Comparison of ENCODE assay signal across 10 mouse cellular contexts in the genomic region with DNA sequence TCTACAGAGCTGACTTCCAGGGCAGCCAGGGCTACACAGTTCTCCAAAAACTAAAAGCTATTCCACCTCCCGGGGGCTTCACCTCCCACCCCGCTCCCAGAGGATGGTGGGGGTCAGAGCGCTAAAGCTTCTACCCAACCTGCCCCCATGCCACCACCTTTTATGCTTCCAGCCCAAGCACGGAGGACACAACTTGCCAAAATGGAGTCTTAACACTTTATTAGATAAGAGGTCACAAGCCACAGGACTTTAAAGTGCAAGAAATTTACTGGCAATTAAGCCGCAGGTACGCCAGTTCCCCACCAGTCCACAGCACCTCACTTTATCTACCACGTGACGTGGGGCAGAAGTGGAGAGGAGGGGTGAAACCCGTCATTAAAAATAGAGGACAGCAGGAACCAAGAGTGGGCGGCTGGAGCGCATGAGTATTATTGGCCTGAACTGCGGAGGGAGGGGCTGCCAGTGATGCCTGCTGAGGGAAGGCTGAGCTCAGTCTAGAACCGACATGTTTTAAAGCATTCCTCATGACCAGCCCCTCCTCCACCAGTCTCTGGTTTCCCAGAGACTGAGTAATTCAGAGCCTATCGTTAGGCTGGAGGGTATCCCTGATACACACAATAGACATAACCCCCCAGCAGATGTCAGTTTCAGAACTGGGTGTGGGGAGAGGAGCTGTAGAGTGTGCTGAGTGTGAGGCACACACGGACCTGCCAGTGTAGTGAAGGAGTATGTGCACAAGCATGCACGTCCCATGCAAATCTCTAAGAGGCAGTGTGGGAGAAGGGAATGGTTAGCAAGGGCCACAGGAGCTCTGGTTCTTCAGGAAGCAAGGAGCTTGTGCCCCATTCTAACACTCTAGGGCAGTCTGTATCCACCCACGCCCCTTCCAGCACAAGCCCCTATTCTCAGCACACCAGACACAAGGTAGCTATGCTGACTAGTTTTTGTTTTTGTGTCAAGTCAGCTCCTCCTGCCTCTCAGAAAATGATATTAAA. TPM values are rescaled to one million over a fixed set of nuclear protein-coding genes. Genes with fewer than 3 reads are reported as not detected.
DNase-seq lines count a peak whose midpoint lies in the region; ATAC-seq and TF ChIP-seq lines count a peak whose summit lies in the region.
"Had no signal": no experiment of that assay in that cellular context is flagged by ENCODE, and none has a peak within 500 bp of the region (broad histone marks: within the 10 kb centered on the region; RNA-seq: fewer than 3 reads in every experiment).

No protein-coding gene starts in this region.

- no peak overlapping the region for H3K4me3 ChIP-seq in forebrain, embryonic 13.5 days
- H3K4me3 ChIP-seq in forebrain, embryonic 16.5 days (replicated peaks; ENCODE audit: low read length) = no peak overlapping the region
- no peak overlapping the region for H3K4me3 ChIP-seq in spleen, adult 2 months (ENCODE audit: extremely low read depth, insufficient read depth, insufficient read length)
- no peak overlapping the region for H3K4me3 ChIP-seq in limb, embryonic 14.5 days (replicated peaks; ENCODE audit: low read length)

- DNase-seq in spleen, adult 2 months (ENCODE audit: low read depth in 1 of 2, low spot score in 2 of 2) = no peak
- no peak for DNase-seq in spleen, postnatal 36 days (ENCODE audit: low spot score in 2 of 2)
- no peak for DNase-seq in limb, embryonic 14.5 days (ENCODE audit: low spot score)
- DNase-seq in yolk sac, embryonic 10.5 days (ENCODE audit: low spot score) = no peak
- DNase-seq in urinary bladder, adult 2 months (ENCODE audit: low spot score) = no peak
- DNase-seq in MN1 (ENCODE audit: low spot score) = no peak
- DNase-seq: lung, postnatal 10 days had no signal

- ATAC-seq in forebrain, embryonic 13.5 days = 0 out of 2 replicates have a peak, but pooled peaks have one; percentile 17
- no peak for ATAC-seq in forebrain, embryonic 16.5 days
- ATAC-seq in limb, embryonic 14.5 days (ENCODE audit: low FRiP score, low read depth) = peak; percentile 20

- H3K4me2 ChIP-seq in forebrain, embryonic 13.5 days = no peak overlapping the region
- no peak overlapping the region for H3K4me2 ChIP-seq in forebrain, embryonic 16.5 days (ENCODE audit: low read length)
- no peak overlapping the region for H3K4me2 ChIP-seq in limb, embryonic 14.5 days (replicated peaks; ENCODE audit: low read depth, low read length, severe bottlenecking)

- H3K27ac ChIP-seq in forebrain, embryonic 13.5 days = no peak overlapping the region
- no peak overlapping the region for H3K27ac ChIP-seq in forebrain, embryonic 16.5 days (ENCODE audit: low read length)
- H3K27ac ChIP-seq in spleen, adult 2 months (ENCODE audit: insufficient read depth, low read length) = 0 out of 2 replicates have a peak overlapping the region, but pooled peaks have one; percentile 21
- H3K27ac ChIP-seq in limb, embryonic 14.5 days (replicated peaks; ENCODE audit: low read depth, low read length) = 0 out of 2 replicates have a peak overlapping the region, but pooled peaks have one; percentile 13

- no peak for TF ChIP-seq POLR2A in spleen, adult 2 months (IDR thresholded peaks at IDR 0.05; ENCODE audit: low read depth, low read length)
- TF ChIP-seq POLR2A in limb, embryonic 14.5 days (IDR thresholded peaks at IDR 0.05; ENCODE audit: borderline replicate concordance, extremely low read depth, insufficient read depth, insufficient read length) = no peak

- H3K36me3 ChIP-seq in forebrain, embryonic 13.5 days (ENCODE audit: poor library complexity, severe bottlenecking) = peaks cover 14% of the 10 kb centered on the region
- no peaks in the 10 kb centered on the region for H3K36me3 ChIP-seq in forebrain, embryonic 16.5 days (ENCODE audit: control insufficient read depth, insufficient read depth)
- H3K36me3 ChIP-seq in spleen, adult 2 months (ENCODE audit: control insufficient read depth, insufficient read depth, low read length) = peaks cover 5% of the 10 kb centered on the region; the same call in 1 of the 2 replicates
- H3K36me3 ChIP-seq in limb, embryonic 14.5 days (ENCODE audit: control insufficient read depth, insufficient read depth, low read length) = peaks cover 28% of the 10 kb centered on the region

- no peaks in the 10 kb centered on the region for H3K27me3 ChIP-seq in forebrain, embryonic 13.5 days
- H3K27me3 ChIP-seq in forebrain, embryonic 16.5 days (replicated peaks; ENCODE audit: control insufficient read depth, insufficient read depth, low read length) = no peaks in the 10 kb centered on the region
- no peaks in the 10 kb centered on the region for H3K27me3 ChIP-seq in spleen, adult 2 months (ENCODE audit: control insufficient read depth, insufficient read depth, low read length)
- no peaks in the 10 kb centered on the region for H3K27me3 ChIP-seq in limb, embryonic 14.5 days (ENCODE audit: control insufficient read depth, insufficient read depth, low read length)

- no peaks in the 10 kb centered on the region for H3K9me3 ChIP-seq in forebrain, embryonic 13.5 days (replicated peaks)
- H3K9me3 ChIP-seq in forebrain, embryonic 16.5 days (ENCODE audit: control insufficient read depth, low read length) = no peaks in the 10 kb centered on the region
- no peaks in the 10 kb centered on the region for H3K9me3 ChIP-seq in limb, embryonic 14.5 days (ENCODE audit: control insufficient read depth, low read length)

- 55% methylated on average over 17 of the region's 17 CpGs for WGBS in forebrain, embryonic 13.5 days
- WGBS in forebrain, embryonic 16.5 days = 54% methylated on average over 17 of the region's 17 CpGs
- WGBS in spleen, adult 2 months = 80% methylated on average over 17 of the region's 17 CpGs
- 40% methylated on average over 17 of the region's 17 CpGs for WGBS in limb, embryonic 14.5 days

- no peak overlapping the region for H3K9ac ChIP-seq in forebrain, embryonic 13.5 days
- no peak overlapping the region for H3K9ac ChIP-seq in forebrain, embryonic 16.5 days (replicated peaks; ENCODE audit: low read depth, low read length)
- no peak overlapping the region for H3K9ac ChIP-seq in limb, embryonic 14.5 days (ENCODE audit: low read depth, low read length, severe bottlenecking)

- peaks cover 18% of the 10 kb centered on the region for H3K4me1 ChIP-seq in forebrain, embryonic 13.5 days
- H3K4me1 ChIP-seq in forebrain, embryonic 16.5 days (replicated peaks; ENCODE audit: control insufficient read depth, insufficient read depth, low read length) = peaks cover 16% of the 10 kb centered on the region
- no peaks in the 10 kb centered on the region for H3K4me1 ChIP-seq in spleen, adult 2 months (ENCODE audit: control insufficient read depth, insufficient read depth, insufficient read length)
- peaks cover 17% of the 10 kb centered on the region for H3K4me1 ChIP-seq in limb, embryonic 14.5 days (ENCODE audit: control insufficient read depth, insufficient read depth, low read length)

- TF ChIP-seq CTCF in spleen, adult 2 months (IDR thresholded peaks at IDR 0.05; ENCODE audit: extremely low read depth, insufficient read depth, insufficient read length, insufficient replicate concordance) = no peak

RNA-seq across cellular contexts. Expression of a gene that starts 16.0 kb away (rescaled TPM):
- polyA plus RNA-seq in forebrain, embryonic 13.5 days (2015; fragmentation: Nextera tagmentation; extraction: Ambion mirVana) = 0.10 TPM in 1 of 2 replicates, not detected in the other
- polyA plus RNA-seq in forebrain, embryonic 16.5 days (2015; fragmentation: Nextera tagmentation; extraction: Ambion mirVana) = 0.14 TPM in 1 of 2 replicates, not detected in the other
- polyA plus RNA-seq in spleen, adult 2 months (2012; rRNA removed) = 1.6 and 1.9 TPM in 2 replicates
- polyA plus RNA-seq in limb, embryonic 14.5 days (2012; rRNA removed) = 0.09 and 0.17 TPM in 2 replicates
- 0.11 and 0.41 TPM in 2 replicates for polyA plus RNA-seq in limb, embryonic 14.5 days (2014; fragmentation: Nextera tagmentation; extraction: Ambion mirVana)
- 0.19 and 0.21 TPM in 2 replicates for polyA plus RNA-seq in urinary bladder, adult 2 months (2012; rRNA removed)

RNA-seq across cellular contexts. Expression of a gene that starts 20.1 kb away (rescaled TPM):
- polyA plus RNA-seq in forebrain, embryonic 13.5 days (2015; fragmentation: Nextera tagmentation; extraction: Ambion mirVana) = 4.5 and 6.4 TPM in 2 replicates
- 4.8 and 5.8 TPM in 2 replicates for polyA plus RNA-seq in forebrain, embryonic 16.5 days (2015; fragmentation: Nextera tagmentation; extraction: Ambion mirVana)
- 5.8 and 8.4 TPM in 2 replicates for polyA plus RNA-seq in spleen, adult 2 months (2012; rRNA removed)
- 17.4 and 20.6 TPM in 2 replicates for polyA plus RNA-seq in limb, embryonic 14.5 days (2012; rRNA removed)
- polyA plus RNA-seq in limb, embryonic 14.5 days (2014; fragmentation: Nextera tagmentation; extraction: Ambion mirVana) = 19.6 and 20.5 TPM in 2 replicates
- polyA plus RNA-seq in urinary bladder, adult 2 months (2012; rRNA removed) = 33.9 and 35.6 TPM in 2 replicates

RNA-seq across cellular contexts. Expression of a gene that starts 20.9 kb away (rescaled TPM):
- 0.36 and 0.42 TPM in 2 replicates for polyA plus RNA-seq in forebrain, embryonic 13.5 days (2015; fragmentation: Nextera tagmentation; extraction: Ambion mirVana)
- polyA plus RNA-seq in forebrain, embryonic 16.5 days (2015; fragmentation: Nextera tagmentation; extraction: Ambion mirVana) = 0.77 and 1.5 TPM in 2 replicates
- 1.3 and 1.4 TPM in 2 replicates for polyA plus RNA-seq in spleen, adult 2 months (2012; rRNA removed)
- 1.5 and 2.1 TPM in 2 replicates for polyA plus RNA-seq in limb, embryonic 14.5 days (2012; rRNA removed)
- polyA plus RNA-seq in limb, embryonic 14.5 days (2014; fragmentation: Nextera tagmentation; extraction: Ambion mirVana) = 0.56 and 0.64 TPM in 2 replicates
- polyA plus RNA-seq in urinary bladder, adult 2 months (2012; rRNA removed) = 4.2 and 5.8 TPM in 2 replicates

RNA-seq across cellular contexts. Expression of a gene that starts 35.1 kb away (rescaled TPM):
- 12.1 and 13.8 TPM in 2 replicates for polyA plus RNA-seq in forebrain, embryonic 13.5 days (2015; fragmentation: Nextera tagmentation; extraction: Ambion mirVana)
- 24.8 and 27.0 TPM in 2 replicates for polyA plus RNA-seq in forebrain, embryonic 16.5 days (2015; fragmentation: Nextera tagmentation; extraction: Ambion mirVana)
- polyA plus RNA-seq in spleen, adult 2 months (2012; rRNA removed) = 28.3 and 30.9 TPM in 2 replicates
- 28.3 and 28.4 TPM in 2 replicates for polyA plus RNA-seq in limb, embryonic 14.5 days (2012; rRNA removed)
- polyA plus RNA-seq in limb, embryonic 14.5 days (2014; fragmentation: Nextera tagmentation; extraction: Ambion mirVana) = 14.4 and 17.0 TPM in 2 replicates
- 45.0 and 45.7 TPM in 2 replicates for polyA plus RNA-seq in urinary bladder, adult 2 months (2012; rRNA removed)

RNA-seq across cellular contexts. Expression of a gene that starts 35.5 kb away (rescaled TPM):
- polyA plus RNA-seq in forebrain, embryonic 13.5 days (2015; fragmentation: Nextera tagmentation; extraction: Ambion mirVana) = 14.6 and 16.4 TPM in 2 replicates
- polyA plus RNA-seq in forebrain, embryonic 16.5 days (2015; fragmentation: Nextera tagmentation; extraction: Ambion mirVana) = 36.2 and 43.0 TPM in 2 replicates
- polyA plus RNA-seq in spleen, adult 2 months (2012; rRNA removed) = 3.6 and 4.8 TPM in 2 replicates
- polyA plus RNA-seq in limb, embryonic 14.5 days (2012; rRNA removed) = 6.2 and 7.3 TPM in 2 replicates
- 7.1 and 8.0 TPM in 2 replicates for polyA plus RNA-seq in limb, embryonic 14.5 days (2014; fragmentation: Nextera tagmentation; extraction: Ambion mirVana)
- polyA plus RNA-seq in urinary bladder, adult 2 months (2012; rRNA removed) = 3.3 and 5.0 TPM in 2 replicates
- polyA plus RNA-seq: erythroblast, embryonic 14.5 days had no signal

Comparison
In these comparisons a context has a peak if more than half of its experiments do, and no peak if none do; other contexts are left out.
1. H3K27ac ChIP-seq: peak in spleen, adult 2 months (single experiment) and limb, embryonic 14.5 days (single experiment); none in forebrain, embryonic 13.5 days (single experiment) and forebrain, embryonic 16.5 days (single experiment).